ENCODE assay signal across 8 mouse cellular contexts in genomic region chr9:66510944-66511343, GRCm38 (mm10). TPM values are rescaled to one million over a fixed set of nuclear protein-coding genes. Genes with fewer than 3 reads are reported as not detected.
DNase-seq lines count a peak whose midpoint lies in the region; ATAC-seq and TF ChIP-seq lines count a peak whose summit lies in the region.

No protein-coding gene starts in this region.

- H3K27ac ChIP-seq in heart, embryonic 11.5 days (ENCODE audit: low read depth, low read length), result peak overlapping the region; percentile 85
- H3K27ac ChIP-seq in embryonic facial prominence, embryonic 15.5 days (replicated peaks), result peak overlapping the region; percentile 98
- peak overlapping the region; percentile 99 for H3K27ac ChIP-seq in kidney, embryonic 14.5 days (ENCODE audit: low read depth, low read length)
- peak overlapping the region; percentile 99 for H3K27ac ChIP-seq in midbrain, embryonic 15.5 days

- no peaks in the 10 kb centered on the region for H3K9me3 ChIP-seq in heart, embryonic 11.5 days (replicated peaks; ENCODE audit: control insufficient read depth, low read length)
- no peaks in the 10 kb centered on the region for H3K9me3 ChIP-seq in G1E (replicated peaks)
- no peaks in the 10 kb centered on the region for H3K9me3 ChIP-seq in embryonic facial prominence, embryonic 15.5 days (replicated peaks)
- H3K9me3 ChIP-seq in kidney, embryonic 14.5 days (ENCODE audit: control insufficient read depth, low read length), result no peaks in the 10 kb centered on the region
- no peaks in the 10 kb centered on the region for H3K9me3 ChIP-seq in midbrain, embryonic 15.5 days

- 12% methylated on average over 2 of the region's 2 CpGs for WGBS in heart, embryonic 11.5 days (ENCODE audit: insufficient replicate concordance)
- WGBS in embryonic facial prominence, embryonic 15.5 days, result 10% methylated on average over 2 of the region's 2 CpGs
- WGBS in kidney, embryonic 14.5 days, result 0% methylated on average over 2 of the region's 2 CpGs
- 0% methylated on average over 2 of the region's 2 CpGs for WGBS in midbrain, embryonic 15.5 days

- TF ChIP-seq CTCF in G1E (IDR thresholded peaks at IDR 0.05; ENCODE audit: low read depth, low read length), result no peak

- H3K4me2 ChIP-seq in heart, embryonic 11.5 days, result peak overlapping the region; percentile 69
- peak overlapping the region; percentile 96 for H3K4me2 ChIP-seq in embryonic facial prominence, embryonic 15.5 days (replicated peaks)
- H3K4me2 ChIP-seq in kidney, embryonic 14.5 days (replicated peaks; ENCODE audit: low read depth, low read length), result peak overlapping the region; percentile 93
- peak overlapping the region; percentile 96 for H3K4me2 ChIP-seq in midbrain, embryonic 15.5 days

- peak overlapping the region; percentile 71 for H3K9ac ChIP-seq in heart, embryonic 11.5 days (ENCODE audit: low read depth, low read length)
- peak overlapping the region; percentile 35 for H3K9ac ChIP-seq in embryonic facial prominence, embryonic 15.5 days
- H3K9ac ChIP-seq in kidney, embryonic 14.5 days (ENCODE audit: low read depth, low read length), result peak overlapping the region; percentile 78
- peak overlapping the region; percentile 84 for H3K9ac ChIP-seq in midbrain, embryonic 15.5 days

- H3K36me3 ChIP-seq in heart, embryonic 11.5 days (ENCODE audit: control insufficient read depth, insufficient read depth, low read length), result peaks cover under 1% of the 10 kb centered on the region; the same call in 1 of the 2 replicates
- H3K36me3 ChIP-seq in G1E (replicated peaks), result peaks cover 80% of the 10 kb centered on the region
- H3K36me3 ChIP-seq in embryonic facial prominence, embryonic 15.5 days, result peaks cover 28% of the 10 kb centered on the region
- peaks cover 35% of the 10 kb centered on the region for H3K36me3 ChIP-seq in kidney, embryonic 14.5 days (ENCODE audit: control insufficient read depth, insufficient read depth, low read length)
- peaks cover 20% of the 10 kb centered on the region for H3K36me3 ChIP-seq in midbrain, embryonic 15.5 days (replicated peaks)

- intact Hi-C loops in heart, postnatal 36 days (cut with DNase I), result loop anchor here (5.0 kb wide), 4 partner anchors 196 to 466 kb away; partner anchors contain the start of genes Aph1b, Aph1c, Gm10647 and Lactb
- intact Hi-C loops in gastrocnemius, postnatal 36 days (cut with DNase I), result loop anchor here (5.0 kb wide), 2 partner anchors 101 to 276 kb away; no protein-coding TSS in a partner anchor

- H3K4me1 ChIP-seq in heart, embryonic 11.5 days (ENCODE audit: control insufficient read depth, insufficient read depth, low read length), result peaks cover 9% of the 10 kb centered on the region
- H3K4me1 ChIP-seq in G1E (ENCODE audit: insufficient read depth, low read depth, low read length), result peaks cover 72% of the 10 kb centered on the region
- H3K4me1 ChIP-seq in embryonic facial prominence, embryonic 15.5 days, result peaks cover 29% of the 10 kb centered on the region
- H3K4me1 ChIP-seq in kidney, embryonic 14.5 days (ENCODE audit: control insufficient read depth, insufficient read depth, low read length), result peaks cover 19% of the 10 kb centered on the region
- peaks cover 25% of the 10 kb centered on the region for H3K4me1 ChIP-seq in midbrain, embryonic 15.5 days

- no peak for DNase-seq in heart, postnatal 36 days
- DNase-seq in G1E (ENCODE audit: low spot score), result peak; percentile 27
- DNase-seq in gastrocnemius, postnatal 36 days, result no peak

- H3K27me3 ChIP-seq in heart, embryonic 11.5 days (ENCODE audit: control insufficient read depth, insufficient read depth, low read length), result no peaks in the 10 kb centered on the region
- no peaks in the 10 kb centered on the region for H3K27me3 ChIP-seq in G1E (ENCODE audit: insufficient read depth, low read length)
- H3K27me3 ChIP-seq in embryonic facial prominence, embryonic 15.5 days, result no peaks in the 10 kb centered on the region
- no peaks in the 10 kb centered on the region for H3K27me3 ChIP-seq in kidney, embryonic 14.5 days (ENCODE audit: control insufficient read depth, insufficient read depth, low read length)
- H3K27me3 ChIP-seq in midbrain, embryonic 15.5 days (replicated peaks), result no peaks in the 10 kb centered on the region

- no peak for ATAC-seq in heart, embryonic 11.5 days (replicated peaks; ENCODE audit: insufficient number of reproducible peaks, low FRiP score, low TSS enrichment)
- no peak for ATAC-seq in G1E (ENCODE audit: extremely low read depth, insufficient number of reproducible peaks, low FRiP score, poor library complexity, severe bottlenecking)
- no peak for ATAC-seq in embryonic facial prominence, embryonic 15.5 days (ENCODE audit: insufficient number of reproducible peaks, low FRiP score, low TSS enrichment, low read depth)
- no peak for ATAC-seq in kidney, embryonic 14.5 days (ENCODE audit: low FRiP score, low TSS enrichment)
- ATAC-seq in midbrain, embryonic 15.5 days (replicated peaks), result no peak
- no peak for ATAC-seq in megakaryocyte-erythroid progenitor cell, adult 5-6 weeks (replicated peaks; ENCODE audit: low FRiP score, low TSS enrichment, poor library complexity, severe bottlenecking)

- peak overlapping the region; percentile 43 for H3K4me3 ChIP-seq in heart, embryonic 11.5 days (ENCODE audit: low read depth, low read length)
- H3K4me3 ChIP-seq in G1E (ENCODE audit: low read depth, low read length), result peak overlapping the region; percentile 78
- H3K4me3 ChIP-seq in embryonic facial prominence, embryonic 15.5 days (replicated peaks), result peak overlapping the region; percentile 77
- peak overlapping the region; percentile 66 for H3K4me3 ChIP-seq in kidney, embryonic 14.5 days (ENCODE audit: low read length)
- peak overlapping the region; percentile 62 for H3K4me3 ChIP-seq in midbrain, embryonic 15.5 days

RNA-seq across cellular contexts. Expression of gene Fbxl22, which starts 3.4 kb away (rescaled TPM):
- 61.3 and 61.8 TPM in 2 replicates for polyA plus RNA-seq in heart, embryonic 11.5 days (2014; fragmentation: Nextera tagmentation; extraction: Ambion mirVana)
- total RNA-seq in heart, postnatal 36 days (2021), result 10 to 100 TPM; 28.1 to 33.0 TPM
- total RNA-seq in G1E (2014; fragmentation: Nextera tagmentation), result not detected in 2 replicates
- 0.44 and 0.64 TPM in 2 replicates for total RNA-seq in G1E (2017)
- 0.10 and 0.15 TPM in 2 replicates for polyA plus RNA-seq in G1E (2012)
- 5.6 and 8.6 TPM in 2 replicates for polyA plus RNA-seq in embryonic facial prominence, embryonic 15.5 days (2015; fragmentation: Nextera tagmentation; extraction: Ambion mirVana)
- polyA plus RNA-seq in kidney, embryonic 14.5 days (2014; fragmentation: Nextera tagmentation; extraction: Ambion mirVana), result 1.8 and 2.3 TPM in 2 replicates
- polyA plus RNA-seq in midbrain, embryonic 15.5 days (2015; fragmentation: Nextera tagmentation; extraction: Ambion mirVana), result 1.0 and 1.2 TPM in 2 replicates
- 0.63 TPM in 1 of 2 replicates, not detected in the other for total RNA-seq in megakaryocyte-erythroid progenitor cell, adult 5-6 weeks (2014; fragmentation: Nextera tagmentation)
- 0.89 and 1.2 TPM in 2 replicates for total RNA-seq in megakaryocyte-erythroid progenitor cell, adult 5-6 weeks (2017)
- total RNA-seq in gastrocnemius, postnatal 36 days (2021), result 1 to 10 TPM; 3.7 to 5.4 TPM
